13 mouse cellular contexts compared by ENCODE assay signal in the genomic region with DNA sequence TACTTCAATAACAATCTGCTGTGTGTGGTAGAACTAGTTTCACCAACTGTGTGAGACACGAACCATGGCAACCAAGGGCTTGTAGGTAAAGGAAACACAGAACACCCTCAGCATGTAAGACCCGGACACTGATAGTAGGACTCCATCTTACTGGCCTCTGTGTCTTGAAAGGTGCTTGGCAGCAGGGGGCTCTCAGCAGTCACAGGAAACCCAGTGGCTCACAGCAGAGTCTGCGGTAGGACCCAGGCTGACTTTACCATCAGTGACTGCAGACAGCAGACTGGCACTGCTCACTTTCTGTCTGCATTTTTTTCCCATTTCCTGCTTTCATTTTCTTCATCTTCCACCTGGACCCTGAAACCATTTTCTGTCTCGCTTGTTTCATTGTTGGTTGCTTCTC. TPM values are rescaled to one million over a fixed set of nuclear protein-coding genes. Genes with fewer than 3 reads are reported as not detected.
DNase-seq lines count a peak whose midpoint lies in the region.
"Had no signal": no experiment of that assay in that cellular context is flagged by ENCODE, and none has a peak within 500 bp of the region (broad histone marks: within the 10 kb centered on the region; RNA-seq: fewer than 3 reads in every experiment).

No protein-coding gene starts in this region.

- DNase-seq in 416B (ENCODE audit: low read depth) (peak; percentile 71), adipocyte (ENCODE audit: low spot score) (no peak)
- DNase-seq in CD4-positive helper T cell, adult 2 months (ENCODE audit: low read depth, low spot score), result peak; percentile 57
- DNase-seq in induced T-regulatory cell, adult 2 months (ENCODE audit: low read depth), result peak; percentile 62
- DNase-seq in thymus, postnatal 0 days (ENCODE audit: low spot score), result peak; percentile 82
- no peak for DNase-seq in right cerebral cortex, postnatal 4 days
- DNase-seq in layer of hippocampus, adult 9-10 months (ENCODE audit: low spot score), result no peak
- DNase-seq: cerebellum, postnatal 25 days; heart, postnatal 4 days; kidney, adult 2 months; kidney, postnatal 4 days; lung, postnatal 36 days; retina, postnatal 1 day had no signal

RNA-seq across cellular contexts. Expression of a gene that starts 44.7 kb away (rescaled TPM):
- polyA plus RNA-seq in thymus, postnatal 0 days (2015; fragmentation: Nextera tagmentation; extraction: Ambion mirVana), result 13.5 and 15.5 TPM in 2 replicates

Comparison
In these comparisons a context has a peak if more than half of its experiments do, and no peak if none do; other contexts are left out.
1. DNase-seq: peak in 416B (single experiment), CD4-positive helper T cell, adult 2 months (single experiment), induced T-regulatory cell, adult 2 months (single experiment) and thymus, postnatal 0 days (single experiment); none in adipocyte (single experiment), right cerebral cortex, postnatal 4 days (single experiment) and layer of hippocampus, adult 9-10 months (single experiment).